Mouse (Mus musculus): ENCODE data around the gene Ncbp2.

The Ncbp2 gene

GRCm38 (mm10) chr16:32009913-32010312 is 61.6 kb downstream of the Ncbp2 start:
- no peak for DNase-seq (ENCODE audit: low spot score in 2 of 2)

- DNase-seq (ENCODE audit: low spot score in 2 of 2) = no peak
These were observed 62.0 kb downstream of the Ncbp2 start for GRCm38 (mm10) chr16:32010330-32010729.

Data from spleen, postnatal 10 days (tissue).